ENCODE assay signal across 20 mouse cellular contexts in the genomic region with DNA sequence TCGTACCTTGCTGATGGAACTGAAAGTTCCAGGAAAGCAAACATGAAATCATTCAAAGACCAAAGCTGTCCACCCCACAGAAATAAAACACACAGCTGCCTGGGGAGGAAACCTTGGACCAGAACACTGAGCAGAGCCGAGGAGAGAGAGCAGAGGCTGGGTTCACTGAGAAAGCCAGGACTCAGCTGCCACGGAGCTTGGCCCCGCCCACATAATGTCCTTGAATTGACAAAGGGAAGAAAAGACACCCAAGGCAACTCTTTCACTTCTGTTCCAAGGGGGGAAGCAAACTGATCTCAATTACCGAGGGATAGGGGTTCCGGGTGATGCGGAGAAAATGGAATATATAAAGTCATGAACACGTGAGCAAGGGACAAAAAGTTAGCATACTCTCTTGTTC. TPM values are rescaled to one million over a fixed set of nuclear protein-coding genes. Genes with fewer than 3 reads are reported as not detected.
DNase-seq lines count a peak whose midpoint lies in the region; ATAC-seq and TF ChIP-seq lines count a peak whose summit lies in the region.
"Had no signal": no experiment of that assay in that cellular context is flagged by ENCODE, and none has a peak within 500 bp of the region (broad histone marks: within the 10 kb centered on the region; RNA-seq: fewer than 3 reads in every experiment).

No protein-coding gene starts in this region.

- no peak for TF ChIP-seq CTCF in bone marrow macrophage, adult 2 months (IDR thresholded peaks at IDR 0.05; ENCODE audit: low read depth, low read length)

- H3K27ac ChIP-seq in heart, embryonic 12.5 days (ENCODE audit: poor library complexity, severe bottlenecking): no peak overlapping the region
- no peak overlapping the region for H3K27ac ChIP-seq in bone marrow macrophage, adult 2 months (ENCODE audit: insufficient read depth, low read depth, low read length)
- H3K27ac ChIP-seq: embryonic facial prominence, embryonic 12.5 days; forebrain, embryonic 10.5 days; heart, embryonic 15.5 days; hindbrain, embryonic 14.5 days; kidney, embryonic 15.5 days; limb, embryonic 12.5 days had no signal

- no peaks in the 10 kb centered on the region for H3K36me3 ChIP-seq in heart, embryonic 12.5 days
- H3K36me3 ChIP-seq: embryonic facial prominence, embryonic 12.5 days; forebrain, embryonic 10.5 days; heart, embryonic 15.5 days; kidney, embryonic 15.5 days; limb, embryonic 12.5 days had no signal

- WGBS in heart, embryonic 12.5 days: 64% methylated on average over 8 of the region's 8 CpGs

- no peaks in the 10 kb centered on the region for H3K27me3 ChIP-seq in heart, embryonic 12.5 days (replicated peaks)
- H3K27me3 ChIP-seq: embryonic facial prominence, embryonic 12.5 days; heart, embryonic 15.5 days; limb, embryonic 12.5 days had no signal

- H3K9ac ChIP-seq in heart, embryonic 12.5 days: no peak overlapping the region
- H3K9ac ChIP-seq: embryonic facial prominence, embryonic 12.5 days; heart, embryonic 15.5 days; hindbrain, embryonic 14.5 days; kidney, embryonic 15.5 days; limb, embryonic 12.5 days had no signal

- no peak overlapping the region for H3K4me3 ChIP-seq in heart, embryonic 12.5 days
- peak overlapping the region; percentile 10; the same call in 1 of the 2 replicates for H3K4me3 ChIP-seq in bone marrow macrophage, adult 2 months (ENCODE audit: insufficient read depth, low read length)
- H3K4me3 ChIP-seq: embryonic facial prominence, embryonic 12.5 days; forebrain, embryonic 10.5 days; heart, embryonic 15.5 days; kidney, embryonic 15.5 days; limb, embryonic 12.5 days had no signal

- DNase-seq in heart, adult 8-10 months (ENCODE audit: low spot score): peak; percentile 4
- peak; percentile 7 for DNase-seq in urinary bladder, postnatal 25 days (ENCODE audit: low spot score)
- no peak for DNase-seq in urinary bladder, postnatal 10 days (ENCODE audit: low spot score)
- DNase-seq in right cerebral cortex, adult 2 months (ENCODE audit: low spot score in 2 of 2): no peak
- no peak for DNase-seq in layer of hippocampus, adult 9-10 months (ENCODE audit: low spot score)
- DNase-seq in frontal cortex, adult 2 months (ENCODE audit: extremely low spot score in 1 of 2, low spot score in 1 of 2): no peak
- DNase-seq: cerebellum, adult 8-10 months; lung, adult 18-20 months; spleen, adult 18-20 months had no signal

- no peaks in the 10 kb centered on the region for H3K9me3 ChIP-seq in heart, embryonic 12.5 days (replicated peaks)
- H3K9me3 ChIP-seq: embryonic facial prominence, embryonic 12.5 days; forebrain, embryonic 10.5 days; heart, embryonic 15.5 days; kidney, embryonic 15.5 days had no signal

- TF ChIP-seq POLR2A in bone marrow macrophage, adult 2 months (IDR thresholded peaks at IDR 0.05; ENCODE audit: borderline replicate concordance, low read depth, low read length): no peak

- ATAC-seq in heart, embryonic 12.5 days (ENCODE audit: insufficient number of reproducible peaks, low FRiP score): no peak

- H3K4me2 ChIP-seq in heart, embryonic 12.5 days: no peak overlapping the region
- H3K4me2 ChIP-seq: embryonic facial prominence, embryonic 12.5 days; heart, embryonic 15.5 days; hindbrain, embryonic 14.5 days; kidney, embryonic 15.5 days; limb, embryonic 12.5 days; midbrain, embryonic 11.5 days had no signal

- no peaks in the 10 kb centered on the region for H3K4me1 ChIP-seq in heart, embryonic 12.5 days (replicated peaks)
- H3K4me1 ChIP-seq in bone marrow macrophage, adult 2 months (ENCODE audit: control insufficient read depth, insufficient read depth, low read length): peaks cover 5% of the 10 kb centered on the region

RNA-seq across cellular contexts. Expression of a gene that starts 17.9 kb away (rescaled TPM):
- total RNA-seq in heart, adult 8-10 months (2022): not detected
- polyA plus RNA-seq in heart, embryonic 12.5 days (2016; fragmentation: Nextera tagmentation; extraction: Ambion mirVana): not detected in 2 replicates
- polyA plus RNA-seq in bone marrow macrophage, adult 2 months (2012; ENCODE audit: insufficient read depth, insufficient read length, missing spikeins): not detected in 2 replicates
- polyA plus RNA-seq in frontal cortex, adult 2 months (2012; rRNA removed): not detected in 2 replicates
- total RNA-seq: layer of hippocampus, adult 8-10 months had no signal
- polyA plus RNA-seq: embryonic facial prominence, embryonic 12.5 days; forebrain, embryonic 10.5 days; heart, embryonic 15.5 days; hindbrain, embryonic 14.5 days; kidney, embryonic 15.5 days; limb, embryonic 12.5 days; midbrain, embryonic 11.5 days; thymus, postnatal 0 days had no signal

RNA-seq across cellular contexts. Expression of a gene that starts 39.0 kb away (rescaled TPM):
- total RNA-seq in heart, adult 8-10 months (2022): 10 to 100 TPM; 81.3 to 93.0 (median 90.0) TPM
- polyA plus RNA-seq in heart, embryonic 12.5 days (2016; fragmentation: Nextera tagmentation; extraction: Ambion mirVana): 27.2 and 29.8 TPM in 2 replicates
- 108 and 129 TPM in 2 replicates for polyA plus RNA-seq in bone marrow macrophage, adult 2 months (2012; ENCODE audit: insufficient read depth, insufficient read length, missing spikeins)
- 115 and 116 TPM in 2 replicates for polyA plus RNA-seq in frontal cortex, adult 2 months (2012; rRNA removed)

RNA-seq across cellular contexts. Expression of a gene that starts 39.3 kb away (rescaled TPM):
- total RNA-seq in heart, adult 8-10 months (2022): not detected
- not detected in 2 replicates for polyA plus RNA-seq in heart, embryonic 12.5 days (2016; fragmentation: Nextera tagmentation; extraction: Ambion mirVana)
- polyA plus RNA-seq in bone marrow macrophage, adult 2 months (2012; ENCODE audit: insufficient read depth, insufficient read length, missing spikeins): not detected in 2 replicates
- polyA plus RNA-seq in frontal cortex, adult 2 months (2012; rRNA removed): 0.74 and 1.0 TPM in 2 replicates
- total RNA-seq: layer of hippocampus, adult 8-10 months had no signal

Comparison
In these comparisons a context has a peak if more than half of its experiments do, and no peak if none do; other contexts are left out.
1. DNase-seq: peak in heart, adult 8-10 months (single experiment) and urinary bladder, postnatal 25 days (single experiment); none in urinary bladder, postnatal 10 days (single experiment), right cerebral cortex, adult 2 months (0 of 2), layer of hippocampus, adult 9-10 months (single experiment) and frontal cortex, adult 2 months (0 of 2).